Mouse (Mus musculus): Measurements from ENCODE around the gene Ldb3.

The Ldb3 gene

GRCm38 (mm10) chr14:34590017-34590570 is 1.6 kb upstream of the Ldb3 start:
- no peak for DNase-seq

- DNase-seq: no peak
These were observed 767 bp upstream of the Ldb3 start for GRCm38 (mm10) chr14:34589185-34589713.

- no peak for DNase-seq
These were observed 477 bp downstream of the Ldb3 start for GRCm38 (mm10) chr14:34588005-34588404.

DNA sequence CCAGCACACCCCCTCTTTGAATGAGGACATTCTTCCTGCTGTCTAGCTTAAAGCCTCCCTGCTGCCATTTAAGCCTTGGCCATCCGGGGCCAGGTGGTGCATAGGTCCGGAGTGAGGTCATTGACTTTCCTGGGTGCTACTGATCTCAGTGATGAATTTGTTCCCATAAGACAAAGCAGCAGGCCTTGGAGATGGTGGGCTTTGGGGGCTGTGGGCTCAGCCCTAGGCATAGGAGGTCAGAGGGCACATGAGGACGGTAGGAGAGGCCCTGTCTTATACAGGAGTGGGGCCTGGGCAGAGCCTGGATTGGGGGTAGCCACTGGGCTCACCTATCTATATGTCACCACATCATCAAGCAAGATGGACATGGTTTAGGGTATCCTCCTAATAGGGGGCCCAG is 1.6 kb downstream of the Ldb3 start:
- no peak for DNase-seq

GRCm38 (mm10) chr14:34585358-34586105 is 3.0 kb downstream of the Ldb3 start:
- DNase-seq: no peak

GRCm38 (mm10) chr14:34582740-34583427 is 5.6 kb downstream of the Ldb3 start:
- no peak for DNase-seq

GRCm38 (mm10) chr14:34576858-34577257 is 11.6 kb downstream of the Ldb3 start:
- no peak for DNase-seq

GRCm38 (mm10) chr14:34574068-34574467 is 14.4 kb downstream of the Ldb3 start:
- DNase-seq: no peak

GRCm38 (mm10) chr14:34573348-34573913 is 15.1 kb downstream of the Ldb3 start:
- no peak for DNase-seq

- no peak for DNase-seq
These were observed 16.7 kb downstream of the Ldb3 start for GRCm38 (mm10) chr14:34571610-34572387.

GRCm38 (mm10) chr14:34570903-34571302 is 17.6 kb downstream of the Ldb3 start:
- DNase-seq: no peak

DNA sequence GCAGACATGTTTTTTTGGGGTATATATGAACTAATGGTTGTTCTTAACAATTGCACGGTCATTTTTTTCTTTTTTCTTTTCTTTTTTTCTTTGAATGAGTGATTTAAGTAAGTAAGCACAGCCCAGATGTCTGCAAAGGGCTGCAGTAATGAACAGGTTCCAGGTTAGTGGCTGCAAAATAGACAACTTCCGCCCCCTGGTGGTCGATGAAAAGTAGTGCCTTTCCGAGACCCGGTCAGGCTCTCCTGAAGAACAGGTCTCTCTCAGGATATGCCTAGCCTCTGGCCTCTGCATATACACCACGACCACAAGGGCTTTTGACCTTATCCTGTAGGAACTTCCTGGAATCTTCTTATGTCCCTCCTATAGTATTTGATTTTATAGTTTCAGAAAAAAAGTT is 18.2 kb downstream of the Ldb3 start:
- DNase-seq: peak; percentile 91

GRCm38 (mm10) chr14:34569534-34570194 is 18.8 kb downstream of the Ldb3 start:
- no peak for DNase-seq

- DNase-seq: no peak
These were observed 19.9 kb downstream of the Ldb3 start for GRCm38 (mm10) chr14:34568626-34569025.

DNA sequence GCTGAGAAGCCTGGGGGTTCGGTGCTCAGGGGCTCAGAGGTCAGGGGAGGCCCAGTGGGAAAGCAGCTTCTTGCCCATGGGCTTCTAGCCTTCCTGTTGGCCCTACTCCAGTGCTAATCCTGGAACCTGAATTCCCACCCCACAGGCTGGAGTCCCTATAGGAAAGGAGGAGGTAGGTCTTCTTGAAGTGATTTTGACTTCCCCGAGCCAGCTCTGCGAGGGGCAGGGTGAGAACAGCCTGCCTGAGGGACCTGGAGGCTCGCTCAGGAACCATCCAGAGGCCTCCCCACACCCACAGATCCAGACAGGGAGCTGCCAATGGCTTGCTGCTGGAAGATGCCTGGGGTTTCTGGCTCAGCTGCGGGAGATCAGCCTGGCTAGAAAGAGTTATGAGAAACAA is 20.8 kb downstream of the Ldb3 start:
- DNase-seq: no peak

GRCm38 (mm10) chr14:34566530-34566929 is 22.0 kb downstream of the Ldb3 start:
- DNase-seq: no peak

- DNase-seq: no peak
These were observed 22.8 kb downstream of the Ldb3 start for GRCm38 (mm10) chr14:34565711-34566110.

DNA sequence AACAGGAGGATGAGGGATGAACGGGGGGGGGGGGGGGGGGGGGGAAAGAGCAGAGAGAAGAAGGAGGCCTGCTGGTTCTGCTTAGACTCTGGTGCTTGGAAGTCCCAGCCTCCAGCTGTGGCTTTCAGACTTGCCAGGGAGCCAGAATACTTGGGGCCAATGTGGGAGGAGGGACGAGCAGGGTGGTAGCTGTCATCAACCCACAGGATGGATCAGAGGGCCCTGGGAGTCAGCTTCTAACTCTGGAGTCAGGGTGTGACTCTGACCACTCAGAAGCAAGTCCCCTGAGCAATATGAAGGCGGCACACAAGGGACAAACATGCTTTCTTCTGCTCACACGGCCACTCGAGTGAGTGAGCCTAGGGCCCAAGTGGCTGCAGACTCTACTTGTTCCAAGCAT is 23.8 kb downstream of the Ldb3 start:
- DNase-seq: no peak

DNA sequence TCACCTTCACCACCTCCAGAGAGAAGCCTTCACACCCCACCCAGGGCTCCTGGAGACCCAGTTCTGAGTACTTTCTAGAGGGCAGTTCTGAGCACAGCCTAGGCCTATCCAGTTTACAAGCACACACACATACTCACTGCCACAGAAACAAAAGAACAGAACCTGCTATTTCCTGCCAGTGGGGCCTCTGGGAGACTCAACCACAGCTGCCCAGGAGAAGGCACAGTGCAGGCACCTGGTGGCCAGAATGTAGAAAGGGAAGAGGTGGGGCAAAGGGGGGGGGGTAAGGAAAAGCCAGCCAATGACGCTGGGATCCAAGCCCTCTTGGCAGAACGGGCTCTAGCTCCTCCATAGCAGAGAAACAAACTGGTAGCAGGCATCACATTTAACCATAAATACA is 26.1 kb downstream of the Ldb3 start:
- no peak for DNase-seq

DNA sequence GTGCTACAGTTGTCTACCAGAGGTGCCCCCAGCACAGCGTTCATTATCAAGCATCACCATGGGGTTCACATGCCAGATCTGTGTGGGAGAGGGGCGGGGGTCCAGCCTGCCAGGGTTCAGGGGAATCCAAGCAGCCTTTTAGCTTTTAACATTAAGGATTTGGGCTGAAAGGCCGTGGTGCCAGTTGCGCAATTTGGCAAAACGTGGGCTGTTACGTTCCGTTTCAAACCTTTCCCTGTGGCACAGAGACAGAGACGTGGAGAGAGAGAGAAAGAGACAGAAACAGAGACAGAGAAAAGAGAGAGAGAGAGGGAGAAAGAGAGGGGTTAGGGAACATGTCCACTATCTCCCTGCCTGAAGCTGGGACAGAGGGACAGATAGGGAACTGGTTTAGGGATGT is 26.8 kb downstream of the Ldb3 start:
- DNase-seq: no peak

DNA sequence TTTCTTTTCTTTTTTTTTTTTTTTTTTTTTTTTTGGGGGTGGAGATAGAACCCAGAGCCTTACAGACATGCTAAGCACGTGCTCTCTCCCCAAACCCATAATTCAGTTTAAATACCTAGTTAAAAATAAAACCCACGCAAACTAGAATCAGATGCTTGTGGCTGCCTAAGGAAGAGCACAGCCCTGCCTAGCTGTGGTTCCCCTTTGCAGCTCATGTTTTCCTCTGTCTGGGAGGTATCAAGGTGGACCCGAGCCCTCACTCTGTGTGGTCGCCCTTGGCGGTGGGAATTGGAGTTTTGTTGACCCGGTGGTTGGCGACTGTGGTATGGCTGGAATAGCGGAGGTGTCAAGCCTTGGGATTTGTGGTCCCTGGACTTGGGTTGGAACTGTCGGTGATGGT is 29.5 kb downstream of the Ldb3 start:
- DNase-seq: no peak

DNA sequence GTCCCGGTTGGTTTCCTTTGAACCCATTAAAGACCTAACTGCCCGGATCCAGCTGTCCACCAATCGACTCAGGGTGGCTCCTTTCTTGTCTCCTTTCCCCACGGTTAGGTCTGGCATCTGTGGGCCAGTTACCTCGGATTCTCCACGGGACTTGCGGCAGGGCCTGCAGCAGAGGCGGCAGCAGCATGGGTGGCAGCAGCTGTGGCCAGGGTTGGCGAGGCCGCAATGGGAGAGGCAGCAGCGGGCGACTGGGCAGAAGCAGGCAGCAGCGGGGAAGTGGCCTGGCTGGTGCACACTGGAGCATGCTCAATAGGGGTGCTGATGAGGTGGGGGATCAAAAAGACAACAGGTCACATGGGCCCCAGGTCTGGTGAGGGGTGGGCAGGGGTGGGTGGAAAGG is 33.3 kb downstream of the Ldb3 start:
- DNase-seq: no peak
